Mouse (Mus musculus) limb, embryonic 13.5 days (tissue): Measurements from ENCODE around the gene Pdzd2. TPM values are rescaled to one million over a fixed set of nuclear protein-coding genes. Genes with fewer than 3 reads are reported as not detected.

Experiments
- ATAC-seq: fragments of 200-750 bp; cut with Nextera tagmentation; 2 replicates; pipeline ENCODE4 v1.8.0; 2017; ENCODE audit warnings: low read depth, moderate number of reproducible peaks, moderate TSS enrichment; ENCODE audit not compliant: low FRiP score
- H3K27ac ChIP-seq: fragments of 300-500 bp; sonication (generic); 2 replicates; pipeline ENCODE4 v1.5.1; 2015; ENCODE audit warnings: inconsistent platforms, mild to moderate bottlenecking, moderate library complexity
- H3K27me3 ChIP-seq: fragments of 300-500 bp; sonication (generic); 2 replicates; pipeline ENCODE4 v1.6.1; 2015; ENCODE audit warnings: mild to moderate bottlenecking, inconsistent platforms
- H3K36me3 ChIP-seq: fragments of 300-500 bp; sonication (generic); 2 replicates; pipeline ENCODE4 v1.6.1; 2015; ENCODE audit warnings: inconsistent platforms, mild to moderate bottlenecking, moderate library complexity
- H3K4me1 ChIP-seq: fragments of 300-500 bp; sonication (generic); 2 replicates; pipeline ENCODE4 v1.6.1; 2015; ENCODE audit warnings: inconsistent platforms
- H3K4me2 ChIP-seq: fragments of 300-500 bp; sonication (generic); replicated peaks from 2 replicates; pipeline ENCODE4 v1.6.1; 2015; ENCODE audit warnings: inconsistent platforms, mild to moderate bottlenecking, moderate library complexity
- H3K4me3 ChIP-seq: fragments of 300-500 bp; sonication (generic); 2 replicates; pipeline ENCODE4 v1.5.1; 2015; ENCODE audit warnings: moderate library complexity, mild to moderate bottlenecking, inconsistent platforms
- H3K9ac ChIP-seq: fragments of 300-500 bp; sonication (generic); 2 replicates; pipeline ENCODE4 v1.6.1; 2015; ENCODE audit warnings: mild to moderate bottlenecking, inconsistent platforms
- H3K9me3 ChIP-seq: fragments of 300-500 bp; sonication (generic); 2 replicates; pipeline ENCODE4 v1.6.1; 2016; ENCODE audit warnings: inconsistent platforms
- WGBS: fragments of 180-500 bp; shearing (Covaris S2); methylation state at CpG from one replicate; pipeline ENCODE4 v1.1.7; 2015; 5-methylcytosine and 5-hydroxymethylcytosine counted together
- polyA plus RNA-seq: library from polyadenylated mRNA; unstranded; fragments of >200 nt; fragmentation: Nextera tagmentation; extraction: Ambion mirVana; gene quantifications from 2 replicates; pipeline ENCODE4 v1.2.1, GENCODE M21; 2015

Pdzd2 gene
- polyA plus RNA-seq, 1 experiment from 2014 or later, result 28.6 TPM

DNA sequence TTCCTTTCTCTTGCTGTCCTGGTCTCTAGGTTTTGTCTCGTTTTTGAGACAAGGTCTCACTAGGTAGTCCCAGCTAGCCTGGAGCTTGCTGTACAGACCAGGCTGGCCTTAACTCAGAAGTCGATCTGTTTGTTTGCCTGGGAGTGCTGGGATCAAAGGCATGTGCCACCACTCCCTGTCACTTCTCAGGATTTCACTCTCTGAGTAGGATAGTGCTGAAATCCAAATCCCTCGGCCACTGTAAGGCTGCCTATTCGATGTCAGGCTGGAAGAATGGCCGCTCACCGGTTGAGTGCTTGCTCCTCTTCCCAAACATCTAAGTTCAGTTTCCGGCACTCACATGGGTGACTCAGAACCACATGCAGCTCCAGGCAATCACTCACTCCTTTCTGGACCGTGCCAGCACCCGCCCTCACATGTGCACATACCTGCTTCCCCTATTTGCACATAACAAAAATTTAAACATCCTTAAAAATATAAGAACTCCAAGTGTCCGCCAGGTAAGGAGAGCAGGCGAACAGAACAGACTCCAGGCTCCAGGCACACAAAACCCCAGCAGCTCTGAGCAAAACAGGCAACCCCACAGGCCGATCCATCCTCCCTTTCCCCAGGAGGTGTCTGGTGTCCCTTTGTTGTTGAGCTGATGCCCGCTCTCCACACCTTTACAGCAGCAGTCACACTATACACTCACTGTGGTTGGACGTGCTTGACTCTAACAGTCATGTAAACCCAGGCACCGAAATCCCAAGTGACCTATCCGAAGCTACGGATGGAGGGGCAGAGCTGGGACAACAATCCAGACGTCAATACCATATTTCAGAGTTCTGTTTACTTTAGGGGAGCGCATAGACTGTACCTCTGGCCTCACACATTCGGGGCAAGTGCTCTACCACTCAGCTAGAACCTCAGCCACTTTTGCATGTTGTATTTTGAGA is 124.5 kb downstream of the Pdzd2 start:
- Histone ChIP-seq H3K4me2 (no peak overlapping the region), H3K9ac (no peak overlapping the region), H3K4me3 (no peak overlapping the region), H3K4me1 (peaks cover 48% of the 10 kb centered on the region), H3K36me3 (no peaks in the 10 kb centered on the region), H3K27me3 (no peaks in the 10 kb centered on the region), H3K9me3 (no peaks in the 10 kb centered on the region), H3K27ac (no peak overlapping the region)
- no peak for ATAC-seq
- 55% methylated on average over 20 of the region's 20 CpGs for WGBS

DNA sequence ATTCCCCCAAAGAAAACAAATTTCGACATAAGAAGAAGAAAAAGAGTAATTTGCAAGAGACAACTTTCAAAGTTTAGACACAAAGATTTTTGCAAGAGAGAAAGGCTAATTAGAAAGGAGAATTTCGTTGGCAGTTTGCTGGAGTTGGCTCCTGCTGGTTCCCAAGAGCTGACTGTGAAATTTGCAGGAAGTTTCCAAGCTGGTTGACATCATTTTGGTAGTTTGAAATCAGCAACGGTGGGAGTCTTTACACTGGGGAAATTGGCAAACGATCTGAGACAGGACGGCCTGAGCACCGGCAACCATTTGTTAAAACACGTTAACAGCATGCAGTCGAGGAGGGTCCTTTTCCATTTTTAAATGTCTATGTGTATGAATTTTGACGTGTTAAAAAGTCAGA is 125.7 kb downstream of the Pdzd2 start:
- peaks cover 36% of the 10 kb centered on the region for H3K4me1 ChIP-seq
- ATAC-seq, result no peak
- H3K9ac ChIP-seq, result no peak overlapping the region
- no peak overlapping the region for H3K27ac ChIP-seq
- 47% methylated on average over 9 of the region's 9 CpGs for whole genome bisulfite sequencing
- H3K9me3 ChIP-seq, result no peaks in the 10 kb centered on the region
- H3K4me3 ChIP-seq, result no peak overlapping the region
- no peaks in the 10 kb centered on the region for H3K27me3 ChIP-seq
- no peaks in the 10 kb centered on the region for H3K36me3 ChIP-seq
- no peak overlapping the region for H3K4me2 ChIP-seq

DNA sequence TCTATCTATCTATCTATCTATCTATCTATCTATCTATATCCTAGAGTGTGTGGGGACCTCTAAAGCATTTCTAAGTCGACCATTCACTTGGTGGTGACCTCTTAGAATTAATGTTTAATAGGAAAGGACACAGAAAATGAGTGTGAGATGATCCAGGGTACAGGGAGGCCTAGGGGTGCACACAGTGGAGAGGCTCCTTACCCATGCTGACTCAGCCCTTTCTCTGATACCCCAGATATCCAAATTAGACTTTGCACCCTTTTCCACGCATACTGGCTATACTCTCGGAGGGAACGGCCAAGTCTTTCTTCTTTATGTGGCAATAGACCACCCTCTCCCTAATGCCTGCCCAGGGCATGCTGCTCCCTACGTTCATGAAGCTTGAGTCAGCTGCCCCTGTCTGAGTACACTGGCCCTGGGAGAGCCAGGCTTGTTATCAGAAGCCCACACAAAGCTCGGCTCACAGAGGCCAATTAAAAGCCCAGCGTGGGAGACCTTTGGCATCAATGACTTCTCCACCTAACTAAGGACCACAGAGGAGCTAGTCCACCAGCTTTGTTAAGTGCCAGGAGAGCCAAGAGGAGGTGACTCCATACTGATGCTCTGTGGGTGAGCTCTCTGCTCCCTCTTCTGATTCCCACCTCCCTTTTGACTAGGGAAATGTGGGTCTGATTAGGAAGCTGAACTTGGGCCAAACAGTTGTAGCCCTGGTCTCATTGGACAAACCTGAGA is 126.6 kb downstream of the Pdzd2 start:
- Histone ChIP-seq H3K27me3 (no peaks in the 10 kb centered on the region), H3K4me3 (no peak overlapping the region), H3K27ac (no peak overlapping the region), H3K9me3 (no peaks in the 10 kb centered on the region), H3K4me1 (peaks cover 32% of the 10 kb centered on the region), H3K36me3 (no peaks in the 10 kb centered on the region), H3K9ac (no peak overlapping the region), H3K4me2 (no peak overlapping the region)
- whole genome bisulfite sequencing, result 60% methylated on average over 7 of the region's 7 CpGs
- ATAC-seq, result no peak

DNA sequence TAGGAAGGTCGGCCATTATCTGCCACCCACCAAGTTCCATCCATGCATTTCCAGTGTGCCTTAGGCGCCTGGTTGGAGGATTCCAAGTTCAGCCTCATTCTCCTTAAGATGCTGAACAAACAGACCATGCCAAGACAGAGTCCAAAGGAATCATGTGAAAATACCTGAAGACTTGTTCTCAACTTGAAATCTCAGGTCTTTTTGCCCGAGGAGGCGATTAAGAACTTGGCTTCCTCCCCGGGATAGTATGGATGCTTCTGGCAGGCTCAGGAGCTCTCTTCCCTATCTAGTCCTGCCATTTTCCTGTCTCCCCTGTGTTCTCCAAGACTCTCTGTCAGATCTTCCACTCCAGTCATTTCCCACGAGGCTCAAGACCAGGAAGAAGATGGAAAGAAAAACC is 131.6 kb downstream of the Pdzd2 start:
- Histone ChIP-seq H3K9ac (no peak overlapping the region), H3K4me1 (peaks cover 22% of the 10 kb centered on the region), H3K36me3 (no peaks in the 10 kb centered on the region), H3K27ac (no peak overlapping the region), H3K4me3 (no peak overlapping the region), H3K27me3 (no peaks in the 10 kb centered on the region), H3K4me2 (no peak overlapping the region), H3K9me3 (peaks cover 5% of the 10 kb centered on the region; the same call in 1 of the 2 replicates)
- 86% methylated on average over 6 of the region's 6 CpGs for WGBS
- ATAC-seq, result no peak

DNA sequence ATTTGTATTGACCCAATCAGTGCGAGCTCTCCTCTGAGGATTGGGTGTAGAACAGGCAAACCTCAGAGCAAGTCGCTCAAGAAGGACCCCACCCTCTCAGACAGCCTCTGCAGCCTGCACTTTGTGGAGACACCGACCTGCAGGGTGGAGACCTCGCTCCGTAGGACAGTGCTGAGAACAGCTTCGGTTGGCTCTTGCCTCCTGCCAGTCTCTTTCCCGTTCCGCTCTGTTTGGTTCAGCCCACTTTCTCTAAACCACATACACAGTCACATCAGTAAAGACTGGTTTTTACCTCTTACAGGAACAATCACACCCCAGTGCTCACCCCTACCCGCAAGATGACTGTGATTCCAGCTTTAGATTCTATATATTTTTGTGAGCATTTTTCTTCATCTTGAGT is 133.4 kb downstream of the Pdzd2 start:
- no peak for ATAC-seq
- no peaks in the 10 kb centered on the region for H3K36me3 ChIP-seq

GRCm38 (mm10) chr15:12605239-12605993 is 134.3 kb downstream of the Pdzd2 start:
- H3K27me3 ChIP-seq, result no peaks in the 10 kb centered on the region
- H3K27ac ChIP-seq, result peak overlapping the region; percentile 81
- H3K9ac ChIP-seq, result peak overlapping the region; percentile 35; the same call in 1 of the 2 replicates
- H3K4me3 ChIP-seq, result no peak overlapping the region
- peak; percentile 85 for ATAC-seq
- H3K4me1 ChIP-seq, result peaks cover 20% of the 10 kb centered on the region
- peaks cover 5% of the 10 kb centered on the region; the same call in 1 of the 2 replicates for H3K9me3 ChIP-seq
- no peaks in the 10 kb centered on the region for H3K36me3 ChIP-seq
- 0 out of 2 replicates have a peak overlapping the region, but pooled peaks have one; percentile 2 for H3K4me2 ChIP-seq
- 58% methylated on average over 10 of the region's 10 CpGs for WGBS

More for the DNA sequence above, 133.4 kb downstream of the Pdzd2 start:
- Histone ChIP-seq H3K4me2 (no peak overlapping the region), H3K9ac (no peak overlapping the region), H3K27ac (no peak overlapping the region), H3K27me3 (no peaks in the 10 kb centered on the region), H3K9me3 (peaks cover 5% of the 10 kb centered on the region; the same call in 1 of the 2 replicates), H3K4me3 (no peak overlapping the region), H3K4me1 (peaks cover 20% of the 10 kb centered on the region)
- 74% methylated on average over 9 of the region's 9 CpGs for WGBS

- H3K4me2 ChIP-seq, result no peak overlapping the region
- no peak overlapping the region for H3K27ac ChIP-seq
- no peak for ATAC-seq
- H3K4me3 ChIP-seq, result no peak overlapping the region
- H3K4me1 ChIP-seq, result peaks cover 21% of the 10 kb centered on the region
- 94% methylated on average over 4 of the region's 4 CpGs for WGBS
- H3K27me3 ChIP-seq, result no peaks in the 10 kb centered on the region
- H3K9ac ChIP-seq, result no peak overlapping the region
- H3K36me3 ChIP-seq, result no peaks in the 10 kb centered on the region
- peaks cover 5% of the 10 kb centered on the region; the same call in 1 of the 2 replicates for H3K9me3 ChIP-seq
Measured at GRCm38 (mm10) chr15:12603674-12604073, 136.1 kb downstream of the Pdzd2 start.

- H3K4me2 ChIP-seq, result no peak overlapping the region
- peaks cover 10% of the 10 kb centered on the region; the same call in 1 of the 2 replicates for H3K27me3 ChIP-seq
- no peak for ATAC-seq
- no peak overlapping the region for H3K4me3 ChIP-seq
- 57% methylated on average over 4 of the region's 4 CpGs for WGBS
- H3K36me3 ChIP-seq, result no peaks in the 10 kb centered on the region
- H3K9ac ChIP-seq, result no peak overlapping the region
- H3K27ac ChIP-seq, result no peak overlapping the region
- H3K9me3 ChIP-seq, result no peaks in the 10 kb centered on the region
- H3K4me1 ChIP-seq, result peaks cover 14% of the 10 kb centered on the region
Measured at GRCm38 (mm10) chr15:12593094-12593493, 146.6 kb downstream of the Pdzd2 start.

DNA sequence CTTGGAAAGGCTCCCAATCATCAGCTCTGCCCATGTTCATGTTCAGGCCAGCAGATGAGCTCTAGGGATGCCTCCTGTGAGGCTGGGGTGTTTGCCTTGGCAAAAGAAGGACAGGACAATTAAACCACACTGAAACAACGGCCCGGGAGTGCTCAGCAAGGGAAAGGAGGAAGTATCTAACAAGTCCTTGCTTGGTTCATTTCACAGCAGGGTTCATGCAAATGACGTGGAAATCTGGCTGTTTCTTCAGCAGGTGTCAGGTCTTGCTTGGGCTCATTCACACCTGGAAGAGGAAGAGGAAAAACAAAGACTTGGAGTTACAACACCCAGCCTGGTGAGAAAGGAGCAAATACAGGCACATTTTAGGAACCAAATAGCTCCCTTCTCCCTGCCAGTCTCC is 147.1 kb downstream of the Pdzd2 start:
- Histone ChIP-seq H3K27ac (no peak overlapping the region), H3K4me1 (peaks cover 17% of the 10 kb centered on the region), H3K27me3 (peaks cover 10% of the 10 kb centered on the region; the same call in 1 of the 2 replicates), H3K36me3 (no peaks in the 10 kb centered on the region), H3K4me2 (no peak overlapping the region), H3K9ac (no peak overlapping the region), H3K4me3 (no peak overlapping the region), H3K9me3 (no peaks in the 10 kb centered on the region)
- ATAC-seq, result no peak
- WGBS, result 23% methylated on average over 3 of the region's 3 CpGs

DNA sequence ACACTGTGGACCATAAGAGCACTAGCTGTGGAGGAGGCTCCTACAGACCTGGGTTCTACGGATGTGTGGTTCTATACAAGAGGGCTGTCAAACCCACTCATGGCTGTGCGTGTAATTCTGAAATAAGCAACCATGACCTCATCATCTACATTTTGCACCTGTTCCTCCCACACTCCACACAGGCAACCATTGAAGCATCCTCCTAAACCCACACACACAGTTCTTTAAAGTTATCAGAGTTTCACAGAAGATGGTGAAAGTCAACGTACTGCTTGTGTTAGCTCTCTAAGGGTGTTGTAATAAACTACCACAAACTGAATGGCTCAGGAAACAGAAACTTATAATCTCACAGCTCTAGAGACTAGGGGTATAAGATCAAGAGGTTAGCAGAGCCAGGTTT is 151.1 kb downstream of the Pdzd2 start:
- Histone ChIP-seq H3K4me3 (no peak overlapping the region), H3K4me1 (peaks cover 25% of the 10 kb centered on the region), H3K9ac (no peak overlapping the region), H3K27ac (no peak overlapping the region), H3K36me3 (no peaks in the 10 kb centered on the region), H3K4me2 (no peak overlapping the region), H3K9me3 (no peaks in the 10 kb centered on the region), H3K27me3 (peaks cover 9% of the 10 kb centered on the region; the same call in 1 of the 2 replicates)
- 70% methylated on average over 3 of the region's 3 CpGs for WGBS
- no peak for ATAC-seq

DNA sequence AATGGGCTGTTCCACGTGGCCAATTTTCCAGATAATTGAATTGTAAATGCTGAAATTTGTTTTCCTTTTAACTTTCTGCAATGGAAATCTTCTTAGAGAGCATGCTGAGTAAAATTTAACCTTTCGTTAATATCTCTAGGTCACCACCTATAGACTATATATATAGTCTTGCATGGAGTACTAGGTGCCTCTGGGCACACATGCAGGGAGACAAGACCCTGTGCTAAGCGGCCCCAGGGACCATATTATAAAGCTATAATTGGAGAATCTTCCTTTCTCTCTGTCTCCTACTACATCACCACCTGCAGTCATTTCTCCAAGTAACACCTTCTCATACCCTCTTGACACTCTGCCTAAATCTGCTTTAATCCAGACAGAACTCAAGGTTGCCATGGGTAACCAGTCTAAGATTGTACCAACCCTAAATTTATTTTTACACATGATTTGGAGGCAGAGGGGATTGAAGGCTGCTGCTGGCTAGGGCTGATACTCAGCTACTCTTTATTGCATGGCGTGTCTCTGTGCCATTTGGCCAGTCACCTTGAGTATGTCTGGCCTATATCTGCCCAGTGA is 152.8 kb downstream of the Pdzd2 start:
- Histone ChIP-seq H3K27me3 (peaks cover 3% of the 10 kb centered on the region; the same call in 1 of the 2 replicates), H3K9ac (no peak overlapping the region), H3K9me3 (no peaks in the 10 kb centered on the region), H3K4me1 (peaks cover 23% of the 10 kb centered on the region), H3K4me2 (no peak overlapping the region), H3K36me3 (no peaks in the 10 kb centered on the region), H3K4me3 (no peak overlapping the region), H3K27ac (no peak overlapping the region)
- no peak for ATAC-seq
- WGBS, result 77% methylated on average over 4 of the region's 4 CpGs
